Mouse (Mus musculus): ENCODE results near the gene Gprc5b. TPM values are rescaled to one million over a fixed set of nuclear protein-coding genes. Genes with fewer than 3 reads are reported as not detected.
A peak's percentile ranks its signal among the peaks of the same experiment; 100 is the strongest.

Gprc5b gene
- polyA plus RNA-seq, 1 experiment = 10.9 TPM

- Histone ChIP-seq H3K27ac (ENCODE audit: insufficient read depth, low read length) (no peak overlapping the region), H3K4me1 (ENCODE audit: control insufficient read depth, insufficient read depth, low read length) (peaks cover 6% of the 10 kb centered on the region; the same call in 1 of the 2 replicates), H3K4me3 (ENCODE audit: insufficient read depth, low read length) (no peak overlapping the region)
- TF ChIP-seq POLR2A (IDR thresholded peaks at IDR 0.05; ENCODE audit: low read depth, low read length) = no peak
- TF ChIP-seq CTCF (IDR thresholded peaks at IDR 0.05; ENCODE audit: borderline replicate concordance, insufficient read depth, low read length) = no peak
These were observed 57.3 kb downstream of the Gprc5b start for GRCm38 (mm10) chr7:118937469-118938387.

- TF ChIP-seq CTCF (IDR thresholded peaks at IDR 0.05; ENCODE audit: borderline replicate concordance, insufficient read depth, low read length) = no peak
- TF ChIP-seq POLR2A (IDR thresholded peaks at IDR 0.05; ENCODE audit: low read depth, low read length) = no peak
- Histone ChIP-seq H3K27ac (ENCODE audit: insufficient read depth, low read length) (no peak overlapping the region), H3K4me3 (ENCODE audit: insufficient read depth, low read length) (no peak overlapping the region), H3K4me1 (ENCODE audit: control insufficient read depth, insufficient read depth, low read length) (peaks cover 6% of the 10 kb centered on the region; the same call in 1 of the 2 replicates)
These were observed 58.2 kb downstream of the Gprc5b start for GRCm38 (mm10) chr7:118936844-118937243.

GRCm38 (mm10) chr7:118935306-118935705 lies 59.7 kb downstream of the Gprc5b start:
- TF ChIP-seq POLR2A (IDR thresholded peaks at IDR 0.05; ENCODE audit: low read depth, low read length) (no peak), CTCF (IDR thresholded peaks at IDR 0.05; ENCODE audit: borderline replicate concordance, insufficient read depth, low read length) (no peak)
- H3K4me1 ChIP-seq (ENCODE audit: control insufficient read depth, insufficient read depth, low read length) = peaks cover 15% of the 10 kb centered on the region; the same call in 1 of the 2 replicates

GRCm38 (mm10) chr7:118931502-118932395 lies 63.3 kb downstream of the Gprc5b start:
- Histone ChIP-seq H3K4me1 (ENCODE audit: control insufficient read depth, insufficient read depth, low read length) (peaks cover 21% of the 10 kb centered on the region; the same call in 1 of the 2 replicates), H3K27ac (ENCODE audit: insufficient read depth, low read length) (no peak overlapping the region), H3K4me3 (ENCODE audit: insufficient read depth, low read length) (no peak overlapping the region)
- TF ChIP-seq POLR2A (IDR thresholded peaks at IDR 0.05; ENCODE audit: low read depth, low read length) = no peak
- no peak for TF ChIP-seq CTCF (IDR thresholded peaks at IDR 0.05; ENCODE audit: borderline replicate concordance, insufficient read depth, low read length)

More at GRCm38 (mm10) chr7:118935306-118935705, 59.7 kb downstream of the Gprc5b start:
- Histone ChIP-seq H3K27ac (ENCODE audit: insufficient read depth, low read length) (no peak overlapping the region), H3K4me3 (ENCODE audit: insufficient read depth, low read length) (no peak overlapping the region)

- no peak for TF ChIP-seq CTCF (IDR thresholded peaks at IDR 0.05; ENCODE audit: borderline replicate concordance, insufficient read depth, low read length)
- no peak for TF ChIP-seq POLR2A (IDR thresholded peaks at IDR 0.05; ENCODE audit: low read depth, low read length)
- H3K4me3 ChIP-seq (ENCODE audit: insufficient read depth, low read length) = no peak overlapping the region
- H3K27ac ChIP-seq (ENCODE audit: insufficient read depth, low read length) = peak overlapping the region; percentile 74
- peaks cover 15% of the 10 kb centered on the region; the same call in 1 of the 2 replicates for H3K4me1 ChIP-seq (ENCODE audit: control insufficient read depth, insufficient read depth, low read length)
These were observed 65.3 kb downstream of the Gprc5b start for GRCm38 (mm10) chr7:118929601-118930311.

GRCm38 (mm10) chr7:118928916-118929315 lies 66.1 kb downstream of the Gprc5b start:
- Histone ChIP-seq H3K4me3 (ENCODE audit: insufficient read depth, low read length) (no peak overlapping the region), H3K4me1 (ENCODE audit: control insufficient read depth, insufficient read depth, low read length) (peaks cover 15% of the 10 kb centered on the region; the same call in 1 of the 2 replicates), H3K27ac (ENCODE audit: insufficient read depth, low read length) (peak overlapping the region; percentile 44)
- TF ChIP-seq CTCF (IDR thresholded peaks at IDR 0.05; ENCODE audit: borderline replicate concordance, insufficient read depth, low read length) = no peak
- no peak for TF ChIP-seq POLR2A (IDR thresholded peaks at IDR 0.05; ENCODE audit: low read depth, low read length)

GRCm38 (mm10) chr7:118928316-118928715 lies 66.7 kb downstream of the Gprc5b start:
- no peak for TF ChIP-seq CTCF (IDR thresholded peaks at IDR 0.05; ENCODE audit: borderline replicate concordance, insufficient read depth, low read length)
- no peak for TF ChIP-seq POLR2A (IDR thresholded peaks at IDR 0.05; ENCODE audit: low read depth, low read length)
- no peak overlapping the region for H3K4me3 ChIP-seq (ENCODE audit: insufficient read depth, low read length)
- H3K4me1 ChIP-seq (ENCODE audit: control insufficient read depth, insufficient read depth, low read length) = peaks cover 15% of the 10 kb centered on the region; the same call in 1 of the 2 replicates
- no peak overlapping the region for H3K27ac ChIP-seq (ENCODE audit: insufficient read depth, low read length)

- TF ChIP-seq POLR2A (IDR thresholded peaks at IDR 0.05; ENCODE audit: low read depth, low read length) = no peak
- no peak for TF ChIP-seq CTCF (IDR thresholded peaks at IDR 0.05; ENCODE audit: borderline replicate concordance, insufficient read depth, low read length)
- no peak overlapping the region for H3K27ac ChIP-seq (ENCODE audit: insufficient read depth, low read length)
- H3K4me3 ChIP-seq (ENCODE audit: insufficient read depth, low read length) = no peak overlapping the region
- H3K4me1 ChIP-seq (ENCODE audit: control insufficient read depth, insufficient read depth, low read length) = peaks cover 15% of the 10 kb centered on the region; the same call in 1 of the 2 replicates
These were observed 67.7 kb downstream of the Gprc5b start for GRCm38 (mm10) chr7:118927279-118927678.

Data from embryonic fibroblast, embryonic 13.5 days (primary cell).